Mouse (Mus musculus): Measurements from ENCODE around the gene Sesn3.

- TF ChIP-seq MYOD1 (IDR thresholded peaks at IDR 0.05; ENCODE audit: control insufficient read depth in 1 of 3, insufficient read length in 2 of 3, low read depth in 2 of 3) = no peak
- TF ChIP-seq MYOG (IDR thresholded peaks at IDR 0.05; ENCODE audit: control insufficient read depth in 1 of 3, insufficient read depth in 1 of 3, insufficient read length in 2 of 3, low read depth in 2 of 3) = no peak
- no peak for TF ChIP-seq POLR2AphosphoS2 (IDR thresholded peaks at IDR 0.05; ENCODE audit: insufficient read length, low read depth)
- TF ChIP-seq POLR2A (IDR thresholded peaks at IDR 0.05; ENCODE audit: insufficient read length, low read depth) = no peak
- no peak for TF ChIP-seq CEBPB (IDR thresholded peaks at IDR 0.05; ENCODE audit: insufficient read depth, poor library complexity, severe bottlenecking)
- no peak for TF ChIP-seq USF1 (IDR thresholded peaks at IDR 0.05; ENCODE audit: low read depth)
- no peak for TF ChIP-seq TCF12 (IDR thresholded peaks at IDR 0.05; ENCODE audit: insufficient read depth, poor library complexity, severe bottlenecking)
- no peak for TF ChIP-seq E2F4 (IDR thresholded peaks at IDR 0.05; ENCODE audit: insufficient read depth)
- TF ChIP-seq MAX (IDR thresholded peaks at IDR 0.05; ENCODE audit: low read depth) = no peak
These were observed 13.7 kb upstream of the Sesn3 start for GRCm38 (mm10) chr9:14261150-14261549.

Measured in myocyte (in vitro differentiated cells).